Mouse (Mus musculus) megakaryocyte, embryonic 14.5 days (primary cell): ENCODE measurements around the gene Mettl13.

Experiments used
- FLI1 ChIP-seq: IDR thresholded peaks from 2 replicates; pipeline ENCODE4 v1.6.1; 2012; ENCODE audit warnings: low read length, inconsistent platforms, mixed read lengths
- GATA1 ChIP-seq: IDR thresholded peaks from 3 replicates; pipeline ENCODE4 v1.6.1; 2012; ENCODE audit warnings: mixed read lengths, low read length, inconsistent platforms, borderline replicate concordance

- no peak for TF ChIP-seq FLI1
- no peak for TF ChIP-seq GATA1
These were observed 41.8 kb downstream of the Mettl13 start for GRCm38 (mm10) chr1:162506516-162506915.
